Mouse (Mus musculus) heart, postnatal 0 days (tissue): ENCODE results near the gene Prpf4.

Source experiments
- CTCF ChIP-seq: IDR thresholded peaks from 2 replicates; pipeline ENCODE4 v1.5.1; 2016; ENCODE audit warnings: antibody characterized with exemption, control low read depth, low read depth
- EP300 ChIP-seq: IDR thresholded peaks from 2 replicates; pipeline ENCODE4 v1.6.1; 2016; ENCODE audit warnings: antibody characterized with exemption, low read depth

- TF ChIP-seq CTCF = no peak
- no peak for TF ChIP-seq EP300
Measured at GRCm38 (mm10) chr4:62393459-62393858, 15.1 kb upstream of the Prpf4 start.
